Mouse (Mus musculus) heart, embryonic 12.5 days (tissue): ENCODE measurements around the gene Sppl3. TPM values are rescaled to one million over a fixed set of nuclear protein-coding genes. Genes with fewer than 3 reads are reported as not detected.
A peak's percentile ranks its signal among the peaks of the same experiment; 100 is the strongest.
"Not testable (repeated sequence)": the region's sequence is repeated elsewhere in the genome, so short reads cannot be mapped to it uniquely, and the experiment has no call there.

ENCODE experiments used
- ATAC-seq: fragments of 200-750 bp; cut with Nextera tagmentation; 2 replicates; pipeline ENCODE4 v1.8.0; 2017; ENCODE audit warnings: moderate TSS enrichment, moderate library complexity; ENCODE audit not compliant: insufficient number of reproducible peaks, low FRiP score
- H3K27ac ChIP-seq: fragments of 300-500 bp; sonication (generic); 2 replicates; pipeline ENCODE4 v1.5.1; 2016; ENCODE audit warnings: mild to moderate bottlenecking, moderate library complexity; ENCODE audit not compliant: poor library complexity, severe bottlenecking
- H3K27me3 ChIP-seq: fragments of 300-500 bp; sonication (generic); replicated peaks from 2 replicates; pipeline ENCODE4 v1.6.1; 2016; ENCODE audit warnings: mild to moderate bottlenecking, moderate library complexity
- H3K36me3 ChIP-seq: fragments of 300-500 bp; sonication (generic); 2 replicates; pipeline ENCODE4 v1.6.1; 2016; ENCODE audit warnings: mild to moderate bottlenecking, moderate library complexity
- H3K4me1 ChIP-seq: fragments of 300-500 bp; sonication (generic); replicated peaks from 2 replicates; pipeline ENCODE4 v1.6.1; 2016; ENCODE audit warnings: mild to moderate bottlenecking
- H3K4me2 ChIP-seq: fragments of 300-500 bp; sonication (generic); 2 replicates; pipeline ENCODE4 v1.6.1; 2016; ENCODE audit warnings: mild to moderate bottlenecking, moderate library complexity
- H3K4me3 ChIP-seq: fragments of 300-500 bp; sonication (generic); 2 replicates; pipeline ENCODE4 v1.5.1; 2016; ENCODE audit warnings: mild to moderate bottlenecking
- H3K9ac ChIP-seq: fragments of 300-500 bp; sonication (generic); 2 replicates; pipeline ENCODE4 v1.6.1; 2016; ENCODE audit warnings: mild to moderate bottlenecking, moderate library complexity
- H3K9me3 ChIP-seq: fragments of 300-500 bp; sonication (generic); replicated peaks from 2 replicates; pipeline ENCODE4 v1.6.1; 2016; ENCODE audit warnings: mild to moderate bottlenecking, moderate library complexity
- WGBS: fragments of 180-500 bp; shearing (Covaris S2); methylation state at CpG from one replicate; pipeline ENCODE4 v1.1.7; 2016; 5-methylcytosine and 5-hydroxymethylcytosine counted together
- polyA plus RNA-seq: library from polyadenylated mRNA; unstranded; fragments of >200 nt; fragmentation: Nextera tagmentation; extraction: Ambion mirVana; gene quantifications from 2 replicates; pipeline ENCODE4 v1.2.1, GENCODE M21; 2016

Sppl3 gene
- polyA plus RNA-seq, 1 experiment from 2014 or later: 18.2 TPM

DNA sequence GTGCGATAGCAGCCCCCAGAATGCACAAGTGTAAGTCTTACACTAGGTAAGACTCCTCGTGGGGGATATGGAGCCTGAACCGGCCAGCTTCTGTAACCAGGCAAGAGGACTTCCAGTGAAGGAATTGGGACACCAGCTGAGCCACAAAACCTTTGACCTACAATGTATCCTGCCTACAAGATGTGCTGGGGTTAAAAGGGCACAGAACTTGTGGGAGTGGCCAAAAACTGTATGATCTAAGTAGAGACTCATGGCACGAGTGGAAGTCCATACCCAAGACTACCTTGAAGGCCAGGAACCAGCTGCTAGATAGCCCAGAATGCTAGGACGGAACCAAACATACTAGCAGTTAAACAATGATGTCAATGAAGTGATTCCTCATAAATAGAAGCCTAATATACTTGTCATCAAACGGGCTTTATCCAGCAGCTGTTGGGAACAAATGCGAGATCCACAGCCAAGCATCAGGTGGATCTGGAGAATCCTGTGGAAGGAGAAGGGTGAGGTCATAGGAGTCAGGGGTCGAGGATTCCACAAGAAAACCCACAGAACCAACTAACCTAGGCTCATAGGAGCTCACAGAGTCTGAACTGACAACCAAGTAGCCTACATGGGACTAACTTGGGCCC lies 49.2 kb downstream of the Sppl3 start:
- 85% methylated on average over 8 of the region's 8 CpGs for WGBS
- Histone ChIP-seq H3K27me3 (no peaks in the 10 kb centered on the region), H3K4me3 (no peak overlapping the region), H3K27ac (no peak overlapping the region), H3K36me3 (peaks cover 14% of the 10 kb centered on the region), H3K9me3 (no peaks in the 10 kb centered on the region), H3K4me1 (peaks cover 45% of the 10 kb centered on the region), H3K9ac (no peak overlapping the region), H3K4me2 (no peak overlapping the region)
- no peak for ATAC-seq

DNA sequence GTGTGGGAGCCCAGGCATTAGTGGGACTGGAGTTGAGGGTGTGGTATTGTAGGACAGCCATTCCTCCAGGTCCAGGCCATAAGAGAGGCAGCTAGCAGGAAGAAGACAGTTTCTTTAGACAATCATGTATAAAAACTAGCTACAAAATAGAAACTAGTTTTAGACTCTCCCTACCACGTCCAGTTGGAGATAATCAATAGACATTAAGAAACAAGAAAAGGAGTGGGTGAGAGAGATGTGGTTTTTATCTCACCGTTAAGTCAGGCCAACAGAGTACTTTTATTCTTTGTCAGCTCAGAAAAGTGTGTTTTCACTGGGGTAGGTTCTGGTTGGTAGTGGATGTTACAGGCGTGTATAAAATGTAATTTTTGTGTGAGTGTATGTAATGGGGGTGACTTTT lies 50.0 kb downstream of the Sppl3 start:
- Histone ChIP-seq H3K27me3 (no peaks in the 10 kb centered on the region), H3K4me2 (no peak overlapping the region), H3K9ac (no peak overlapping the region), H3K9me3 (no peaks in the 10 kb centered on the region), H3K36me3 (peaks cover 14% of the 10 kb centered on the region), H3K4me3 (no peak overlapping the region), H3K4me1 (peaks cover 45% of the 10 kb centered on the region), H3K27ac (no peak overlapping the region)
- no peak for ATAC-seq
- 83% methylated on average over 3 of the region's 3 CpGs for WGBS

DNA sequence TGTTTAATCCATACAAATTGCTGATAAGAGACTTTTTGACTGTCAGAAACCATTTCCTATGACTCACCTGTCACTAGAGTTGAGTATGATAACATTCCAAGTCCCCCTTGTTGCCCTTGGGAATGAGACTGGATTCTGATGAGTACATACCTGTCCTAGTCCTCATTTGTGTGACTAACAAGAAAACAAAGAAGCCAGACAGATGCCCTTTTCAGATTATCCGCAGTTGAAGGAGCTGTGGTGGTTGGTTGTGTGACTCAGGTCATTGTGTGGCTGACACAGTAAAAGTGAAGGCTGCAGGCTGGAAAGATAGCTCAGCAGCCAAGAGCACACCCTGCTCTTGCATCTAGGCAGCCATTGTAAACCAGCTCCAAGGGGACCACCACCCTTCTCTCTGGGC lies 51.6 kb downstream of the Sppl3 start:
- ATAC-seq: no peak
- WGBS: 53% methylated on average over 1 of the region's 1 CpGs
- peaks cover 46% of the 10 kb centered on the region for H3K4me1 ChIP-seq

DNA sequence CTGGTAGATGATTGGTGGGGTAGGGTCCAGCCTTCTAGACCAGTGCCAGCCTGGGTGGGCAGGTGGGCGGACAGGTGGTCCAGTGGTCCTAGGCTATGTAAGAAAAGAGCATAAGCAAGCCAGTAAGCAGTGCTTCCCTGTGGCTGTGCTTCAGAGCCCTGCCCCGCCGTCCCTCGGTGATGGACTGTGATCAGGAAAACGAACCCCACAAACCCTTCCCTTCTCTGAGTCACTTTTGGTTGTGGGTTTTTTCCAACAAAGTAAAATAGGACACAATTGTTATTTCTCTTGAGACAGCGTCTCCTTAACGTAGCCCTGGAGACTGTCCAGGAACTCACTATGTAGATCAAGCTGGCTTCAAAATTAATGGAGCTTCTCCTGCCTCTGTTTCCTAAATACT lies 52.5 kb downstream of the Sppl3 start:
- no peak for ATAC-seq
- no peak overlapping the region for H3K27ac ChIP-seq
- no peak overlapping the region for H3K4me3 ChIP-seq
- peaks cover 14% of the 10 kb centered on the region for H3K36me3 ChIP-seq
- H3K27me3 ChIP-seq: no peaks in the 10 kb centered on the region
- H3K9ac ChIP-seq: no peak overlapping the region
- 89% methylated on average over 7 of the region's 7 CpGs for WGBS
- no peak overlapping the region for H3K4me2 ChIP-seq
- no peaks in the 10 kb centered on the region for H3K9me3 ChIP-seq
- peaks cover 51% of the 10 kb centered on the region for H3K4me1 ChIP-seq

More for the DNA sequence above, 51.6 kb downstream of the Sppl3 start:
- H3K4me3 ChIP-seq: no peak overlapping the region
- H3K36me3 ChIP-seq: peaks cover 14% of the 10 kb centered on the region
- H3K9me3 ChIP-seq: no peaks in the 10 kb centered on the region
- no peak overlapping the region for H3K27ac ChIP-seq
- no peaks in the 10 kb centered on the region for H3K27me3 ChIP-seq
- H3K9ac ChIP-seq: no peak overlapping the region
- H3K4me2 ChIP-seq: no peak overlapping the region

DNA sequence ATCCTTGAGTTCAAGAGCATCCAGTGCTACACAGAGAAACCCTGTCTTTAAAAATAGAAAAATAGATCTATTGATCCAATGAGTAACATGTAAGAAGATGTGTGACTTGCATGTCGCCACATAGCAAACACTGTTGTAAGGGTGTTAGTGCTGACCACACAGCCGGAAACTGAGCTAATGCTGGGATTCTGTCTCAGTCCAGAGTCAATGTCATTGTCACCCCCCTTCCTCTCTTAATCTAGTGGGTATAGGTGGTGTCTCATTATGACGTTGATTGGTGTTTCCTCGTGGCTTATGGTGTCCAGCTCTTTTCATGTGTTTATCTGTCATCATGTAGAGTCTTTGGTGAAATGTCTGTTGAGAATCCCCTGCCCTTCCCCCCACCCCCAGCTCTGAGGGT lies 55.3 kb downstream of the Sppl3 start:
- Histone ChIP-seq H3K27me3 (no peaks in the 10 kb centered on the region), H3K9ac (no peak overlapping the region), H3K4me1 (peaks cover 54% of the 10 kb centered on the region), H3K4me2 (no peak overlapping the region), H3K9me3 (no peaks in the 10 kb centered on the region), H3K4me3 (no peak overlapping the region), H3K27ac (no peak overlapping the region), H3K36me3 (peaks cover 14% of the 10 kb centered on the region)
- 46% methylated on average over 4 of the region's 4 CpGs for WGBS
- no peak for ATAC-seq

DNA sequence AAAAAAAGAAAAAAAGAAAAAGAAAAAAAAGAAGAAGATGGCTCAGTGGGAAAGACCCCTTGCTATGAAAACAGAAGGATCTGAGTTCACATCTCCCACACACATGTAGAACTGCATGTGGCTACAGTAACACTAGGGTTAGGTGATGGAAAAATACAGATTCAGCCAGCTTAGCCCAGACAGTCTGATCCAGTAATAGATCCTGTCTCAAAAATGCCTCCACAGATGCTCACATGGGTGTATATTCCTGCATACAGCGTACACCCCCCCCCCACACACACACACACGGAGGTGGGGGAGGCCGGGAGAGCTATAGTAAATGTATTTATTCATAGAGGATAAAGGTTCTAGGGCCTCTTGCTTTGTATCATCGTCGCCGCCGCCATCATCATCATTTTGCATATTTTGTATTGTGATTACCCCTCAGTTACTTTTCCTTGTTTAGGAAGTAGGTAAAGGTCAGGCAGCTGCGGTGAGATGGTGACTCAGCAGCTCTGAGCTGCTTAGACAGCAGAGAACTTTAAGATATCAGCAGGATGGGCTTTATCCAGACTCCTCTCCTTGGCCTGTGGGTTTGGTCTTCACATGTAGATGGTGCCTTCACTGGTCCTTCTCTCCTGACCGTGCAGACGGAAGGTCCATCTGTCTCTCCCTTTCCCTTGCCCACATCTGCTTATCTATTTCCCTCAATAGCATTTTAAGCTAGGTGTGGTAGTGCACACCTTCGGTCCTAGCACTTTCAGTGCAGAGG lies 57.9 kb downstream of the Sppl3 start:
- no peak overlapping the region for H3K9ac ChIP-seq
- H3K36me3 ChIP-seq: peaks cover 3% of the 10 kb centered on the region; the same call in 1 of the 2 replicates
- WGBS: 74% methylated on average over 11 of the region's 11 CpGs
- ATAC-seq: peak; percentile 73
- peak overlapping the region; percentile 32; the same call in 1 of the 2 replicates for H3K27ac ChIP-seq
- 0 out of 2 replicates have a peak overlapping the region, but pooled peaks have one; percentile 12 for H3K4me2 ChIP-seq
- no peak overlapping the region for H3K4me3 ChIP-seq
- no peaks in the 10 kb centered on the region for H3K9me3 ChIP-seq
- H3K4me1 ChIP-seq: peaks cover 66% of the 10 kb centered on the region
- no peaks in the 10 kb centered on the region for H3K27me3 ChIP-seq

DNA sequence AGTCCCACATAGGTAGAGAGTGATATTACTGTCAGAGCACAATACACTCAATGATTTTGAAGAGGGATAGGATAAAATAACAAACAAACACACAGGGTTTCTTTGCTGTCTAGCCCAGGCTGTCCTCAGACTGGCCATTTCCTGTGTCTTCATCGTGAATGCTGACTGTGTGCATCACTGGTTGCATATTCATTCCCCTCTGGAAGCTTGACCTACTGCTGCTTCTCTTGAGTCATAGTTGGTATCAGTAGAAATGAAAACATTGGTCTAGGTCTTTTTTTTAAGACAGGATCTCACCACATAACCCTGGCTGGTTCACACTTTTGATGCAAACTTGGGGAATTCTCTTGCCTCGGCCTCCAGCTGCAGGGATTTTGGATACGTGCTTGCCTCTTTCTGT lies 58.7 kb downstream of the Sppl3 start:
- H3K4me1 ChIP-seq: peaks cover 68% of the 10 kb centered on the region
- ATAC-seq: no peak
- H3K27me3 ChIP-seq: no peaks in the 10 kb centered on the region
- H3K4me3 ChIP-seq: no peak overlapping the region
- 76% methylated on average over 3 of the region's 3 CpGs for WGBS
- H3K9me3 ChIP-seq: no peaks in the 10 kb centered on the region
- peaks cover 5% of the 10 kb centered on the region; the same call in 1 of the 2 replicates for H3K36me3 ChIP-seq
- H3K9ac ChIP-seq: no peak overlapping the region
- H3K27ac ChIP-seq: no peak overlapping the region
- H3K4me2 ChIP-seq: no peak overlapping the region

DNA sequence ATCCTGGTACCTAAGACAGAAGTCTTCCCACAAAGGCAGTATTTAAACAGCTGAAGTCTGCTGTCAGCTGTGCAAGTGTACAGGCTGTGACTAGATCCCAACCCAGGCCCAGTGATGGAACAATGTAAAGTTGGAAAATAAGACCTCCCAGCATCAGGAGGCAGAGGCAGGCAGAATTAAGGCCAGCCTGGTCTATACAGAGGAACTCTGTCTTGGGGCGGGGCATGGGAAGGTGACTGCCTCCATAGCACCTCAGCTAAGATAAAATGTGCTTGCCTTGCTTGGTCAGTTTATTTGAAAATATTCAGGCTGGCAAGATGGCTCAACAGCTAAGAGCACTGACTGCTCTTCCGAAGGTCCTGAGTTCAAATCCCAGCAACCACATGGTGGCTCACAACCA lies 59.5 kb downstream of the Sppl3 start:
- 0 out of 2 replicates have a peak, but pooled peaks have one; percentile 46 for ATAC-seq
- Histone ChIP-seq H3K27me3 (no peaks in the 10 kb centered on the region), H3K4me3 (no peak overlapping the region), H3K9ac (no peak overlapping the region), H3K27ac (0 out of 2 replicates have a peak overlapping the region, but pooled peaks have one; percentile 28), H3K36me3 (peaks cover 9% of the 10 kb centered on the region), H3K4me1 (peaks cover 70% of the 10 kb centered on the region), H3K4me2 (no peak overlapping the region), H3K9me3 (no peaks in the 10 kb centered on the region)
- WGBS: 95% methylated on average over 2 of the region's 2 CpGs

DNA sequence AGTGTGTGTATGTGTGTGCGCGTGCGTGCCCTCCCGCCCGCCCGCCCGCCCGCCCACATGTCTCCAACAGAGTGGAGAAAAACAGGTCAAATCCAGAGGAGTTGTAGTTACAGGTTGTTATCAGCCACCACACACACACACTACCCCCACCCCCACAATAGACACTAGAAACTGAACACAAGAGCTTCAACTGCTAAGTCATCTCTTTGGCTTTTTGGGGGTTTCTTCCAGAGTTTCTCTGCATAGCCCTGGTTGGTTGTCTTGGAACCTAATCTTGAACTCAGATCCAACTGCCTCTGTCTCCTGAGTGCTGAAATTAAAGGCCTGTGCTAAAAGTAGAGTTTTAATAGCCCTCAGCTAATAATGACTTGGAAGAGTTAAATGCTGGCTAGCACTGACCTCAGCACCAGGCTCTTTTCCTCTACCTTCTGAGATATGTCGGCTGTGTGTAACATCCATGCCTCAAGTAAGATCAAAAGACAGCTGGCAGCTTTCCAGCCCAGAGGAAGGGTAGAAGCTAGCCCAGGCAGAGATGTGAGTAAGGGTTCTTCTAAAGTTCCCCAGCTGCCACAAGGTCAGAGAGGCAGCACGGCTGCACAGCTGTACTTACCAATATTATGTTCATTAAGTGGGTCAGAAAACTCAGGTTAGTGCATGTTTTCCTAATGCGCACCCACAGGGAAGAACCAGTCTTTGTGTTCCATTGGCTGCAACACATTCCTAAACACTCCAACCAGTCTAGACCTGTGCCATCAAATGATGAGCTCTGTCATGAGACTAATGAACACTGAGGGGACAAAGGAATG lies 60.4 kb downstream of the Sppl3 start:
- Histone ChIP-seq H3K27ac (peak overlapping the region; percentile 58), H3K4me1 (peaks cover 65% of the 10 kb centered on the region), H3K9me3 (no peaks in the 10 kb centered on the region), H3K9ac (peak overlapping the region; percentile 38; the same call in 1 of the 2 replicates), H3K4me2 (no peak overlapping the region), H3K27me3 (no peaks in the 10 kb centered on the region), H3K4me3 (no peak overlapping the region), H3K36me3 (peaks cover 13% of the 10 kb centered on the region)
- ATAC-seq: peak; percentile 77
- 73% methylated on average over 11 of the region's 11 CpGs for WGBS

DNA sequence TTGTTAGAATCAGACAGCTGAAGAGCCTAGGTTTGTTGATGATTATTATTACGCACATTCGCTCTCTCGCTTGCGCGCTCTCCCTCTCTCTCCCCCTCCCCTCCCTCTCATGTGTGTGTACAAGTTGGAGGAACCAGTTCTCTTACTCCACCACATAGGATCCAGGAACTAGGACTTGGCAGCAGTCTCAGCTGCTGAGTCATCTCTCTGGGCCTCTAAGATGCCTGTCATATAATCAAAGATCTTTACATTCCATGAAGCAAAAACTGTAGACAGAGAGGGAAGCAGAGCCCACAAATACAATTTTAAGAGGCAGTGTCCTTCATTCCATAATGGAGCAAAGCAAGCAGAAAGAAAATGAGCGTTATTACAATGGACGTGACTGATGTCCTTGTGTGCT lies 61.2 kb downstream of the Sppl3 start:
- H3K27me3 ChIP-seq: no peaks in the 10 kb centered on the region
- no peak overlapping the region for H3K4me3 ChIP-seq
- 89% methylated on average over 7 of the region's 7 CpGs for WGBS
- H3K9me3 ChIP-seq: no peaks in the 10 kb centered on the region
- no peak overlapping the region for H3K9ac ChIP-seq
- H3K4me1 ChIP-seq: peaks cover 60% of the 10 kb centered on the region
- H3K4me2 ChIP-seq: no peak overlapping the region
- ATAC-seq: no peak
- 0 out of 2 replicates have a peak overlapping the region, but pooled peaks have one; percentile 58 for H3K27ac ChIP-seq
- peaks cover 13% of the 10 kb centered on the region for H3K36me3 ChIP-seq

DNA sequence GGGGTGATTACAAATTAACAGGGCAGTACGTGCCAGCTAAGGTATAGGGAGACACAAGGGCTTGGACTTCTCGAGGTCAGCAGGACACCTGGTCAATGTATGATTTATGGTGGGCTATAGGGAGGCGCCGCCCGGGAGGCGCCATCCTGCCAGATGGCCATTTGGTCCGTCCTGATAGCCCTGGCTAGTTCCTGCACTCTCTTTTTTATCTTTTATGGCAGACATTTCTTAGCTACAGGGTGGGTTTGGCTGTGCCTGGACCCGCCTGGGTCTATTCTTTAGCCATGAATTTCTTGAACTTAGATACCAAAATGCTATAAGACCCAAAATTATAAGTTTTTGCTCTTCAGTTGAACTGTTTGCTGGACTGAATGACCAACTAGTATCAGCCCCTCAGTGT lies 62.4 kb downstream of the Sppl3 start:
- H3K27ac ChIP-seq, H3K4me2 ChIP-seq, H3K4me3 ChIP-seq, H3K27me3 ChIP-seq, H3K9me3 ChIP-seq, ATAC-seq, H3K9ac ChIP-seq: not testable (repeated sequence)
- peaks cover 49% of the 10 kb centered on the region for H3K4me1 ChIP-seq
- H3K36me3 ChIP-seq: peaks cover 13% of the 10 kb centered on the region
- 69% methylated on average over 8 of the region's 8 CpGs for WGBS
